Mouse (Mus musculus) kidney, adult 11 months (tissue): ENCODE results near the gene Tead2.
A peak's percentile ranks its signal among the peaks of the same experiment; 100 is the strongest.
"Not testable (repeated sequence)": the region's sequence is repeated elsewhere in the genome, so short reads cannot be mapped to it uniquely, and the experiment has no call there.

ENCODE experiments used
- DNase-seq: peaks from one replicate; pipeline ENCODE4 v3.0.0; 2022

Tead2 gene

DNA sequence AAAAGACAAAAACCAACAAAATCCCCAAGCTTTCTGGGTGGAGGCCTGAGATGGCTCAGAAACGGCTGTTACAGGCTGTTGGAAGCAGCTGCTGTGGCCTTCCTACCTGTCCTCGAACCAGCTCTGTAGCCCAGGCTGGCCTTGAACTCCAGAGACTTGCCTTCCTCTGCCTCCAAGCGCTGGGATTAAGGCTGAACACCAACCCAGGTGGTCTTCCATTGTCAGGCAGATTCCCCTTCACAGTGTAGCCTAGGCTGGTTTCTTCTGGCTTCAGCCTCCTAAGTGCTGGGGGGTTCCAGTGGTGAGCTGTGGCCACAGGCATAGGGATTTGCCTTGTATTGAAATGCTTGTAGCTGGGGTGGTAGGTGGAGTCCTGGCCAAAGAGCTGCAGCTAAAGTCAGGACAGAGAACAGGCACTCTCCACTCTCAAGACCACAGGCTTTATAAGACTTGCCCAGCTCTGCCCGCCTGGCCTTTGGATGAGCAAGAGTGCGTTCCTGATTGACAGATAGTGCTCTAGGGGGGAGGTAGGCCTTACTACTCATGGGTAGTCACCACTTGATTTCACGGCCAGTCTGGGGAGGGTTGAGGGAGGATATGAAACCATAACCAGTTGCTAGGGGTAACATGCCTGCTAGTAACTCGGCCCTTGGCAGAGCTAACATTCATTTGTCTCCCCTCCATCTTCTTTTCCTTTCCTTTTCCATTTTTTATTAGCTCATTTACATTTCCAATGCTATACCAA is 14.1 kb downstream of the Tead2 start:
- no peak for DNase-seq

DNA sequence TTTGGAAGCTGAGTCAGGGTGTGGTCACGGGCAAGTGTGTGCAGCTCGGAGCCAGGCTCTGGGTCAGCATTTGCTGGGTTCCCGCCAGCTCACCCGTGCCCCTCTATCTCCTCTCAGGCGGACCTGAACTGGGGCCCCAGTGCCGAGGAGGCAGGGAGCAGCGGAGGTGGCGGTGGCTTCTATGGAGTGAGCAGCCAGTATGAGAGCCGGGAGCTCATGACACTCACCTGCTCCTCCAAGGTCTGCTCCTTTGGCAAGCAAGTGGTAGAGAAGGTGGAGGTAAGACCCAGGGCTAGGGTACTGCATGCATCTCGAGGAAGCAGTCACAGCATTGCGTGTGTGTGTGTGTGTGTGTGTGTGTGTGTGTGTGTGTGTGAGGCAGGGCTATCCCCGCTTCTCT is 15.6 kb downstream of the Tead2 start:
- no peak for DNase-seq

GRCm38 (mm10) chr7:45231941-45232340 is 16.4 kb downstream of the Tead2 start:
- DNase-seq, result no peak

DNA sequence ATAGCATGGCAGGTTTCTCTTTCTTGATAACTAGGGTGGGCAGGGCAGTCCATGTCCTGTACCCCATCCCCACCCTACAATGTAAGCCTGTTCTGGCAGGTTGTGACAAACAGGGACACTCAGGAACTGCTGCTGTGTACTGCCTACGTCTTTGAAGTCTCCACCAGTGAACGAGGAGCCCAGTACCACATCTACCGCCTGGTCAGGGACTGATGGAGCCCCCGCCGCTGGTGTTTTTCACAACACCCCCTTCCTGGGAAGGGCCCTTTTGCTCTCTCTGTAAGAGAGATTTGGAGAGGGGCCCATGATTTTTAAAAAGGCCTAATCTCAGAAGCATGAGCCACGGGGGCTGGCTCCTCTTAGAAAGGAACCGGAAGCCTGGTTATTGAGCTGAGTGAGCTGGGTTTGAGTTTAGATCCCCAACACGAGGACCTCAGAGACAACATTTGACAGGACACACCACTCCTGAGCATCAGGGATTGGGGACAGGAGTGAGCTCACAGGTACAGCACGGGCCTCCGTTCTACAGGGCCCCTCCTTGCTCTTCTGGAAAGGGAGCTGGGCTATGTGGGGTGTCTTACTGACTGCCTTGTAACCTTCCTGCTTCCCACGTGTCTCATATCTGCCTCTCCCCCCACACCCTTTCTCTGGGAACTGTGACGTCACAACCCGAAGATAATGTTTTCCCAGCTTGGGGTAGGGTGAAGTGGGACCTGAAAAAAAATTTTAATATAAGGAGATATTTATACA is 17.3 kb downstream of the Tead2 start:
- DNase-seq, result no peak

- DNase-seq, result no peak
Observed at GRCm38 (mm10) chr7:45233580-45234332, 18.2 kb downstream of the Tead2 start.

DNA sequence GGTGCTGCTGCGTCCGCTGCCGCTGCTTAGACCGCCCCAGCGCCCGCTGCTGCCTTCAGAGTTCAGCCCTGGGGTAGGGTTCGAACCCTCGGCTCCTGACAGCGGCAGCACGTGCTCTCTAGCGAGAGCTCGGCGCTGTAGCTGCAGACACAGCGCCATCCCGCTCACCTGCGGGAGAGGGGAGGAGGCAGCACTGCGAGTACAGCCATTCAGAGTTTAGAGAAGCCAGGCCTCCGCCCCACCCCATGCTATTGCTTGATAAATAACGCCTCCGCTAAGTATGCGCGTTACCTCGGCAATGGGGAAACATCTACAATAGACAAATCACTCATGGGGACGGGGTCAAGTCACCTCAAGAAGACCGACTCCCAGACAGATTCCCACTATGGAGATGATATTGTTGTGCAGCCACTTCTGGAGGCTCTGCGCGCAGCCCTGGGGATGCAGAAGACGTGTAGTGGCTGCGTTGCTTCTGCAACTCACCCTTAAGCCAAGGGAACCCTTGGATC is 18.8 kb downstream of the Tead2 start:
- no peak for DNase-seq

- DNase-seq, result no peak
Observed at GRCm38 (mm10) chr7:45234922-45235571, 19.5 kb downstream of the Tead2 start.

- DNase-seq, result no peak
Observed at GRCm38 (mm10) chr7:45235656-45236180, 20.2 kb downstream of the Tead2 start.

GRCm38 (mm10) chr7:45237747-45238699 is 22.5 kb downstream of the Tead2 start:
- no peak for DNase-seq

- DNase-seq, result no peak
Observed at GRCm38 (mm10) chr7:45238723-45239496, 23.4 kb downstream of the Tead2 start, which contains the start of gene Cd37. Gene Cd37, minus strand, starts transcription at chr7:45239115.

GRCm38 (mm10) chr7:45240109-45240508 is 24.6 kb downstream of the Tead2 start:
- DNase-seq, result no peak

DNA sequence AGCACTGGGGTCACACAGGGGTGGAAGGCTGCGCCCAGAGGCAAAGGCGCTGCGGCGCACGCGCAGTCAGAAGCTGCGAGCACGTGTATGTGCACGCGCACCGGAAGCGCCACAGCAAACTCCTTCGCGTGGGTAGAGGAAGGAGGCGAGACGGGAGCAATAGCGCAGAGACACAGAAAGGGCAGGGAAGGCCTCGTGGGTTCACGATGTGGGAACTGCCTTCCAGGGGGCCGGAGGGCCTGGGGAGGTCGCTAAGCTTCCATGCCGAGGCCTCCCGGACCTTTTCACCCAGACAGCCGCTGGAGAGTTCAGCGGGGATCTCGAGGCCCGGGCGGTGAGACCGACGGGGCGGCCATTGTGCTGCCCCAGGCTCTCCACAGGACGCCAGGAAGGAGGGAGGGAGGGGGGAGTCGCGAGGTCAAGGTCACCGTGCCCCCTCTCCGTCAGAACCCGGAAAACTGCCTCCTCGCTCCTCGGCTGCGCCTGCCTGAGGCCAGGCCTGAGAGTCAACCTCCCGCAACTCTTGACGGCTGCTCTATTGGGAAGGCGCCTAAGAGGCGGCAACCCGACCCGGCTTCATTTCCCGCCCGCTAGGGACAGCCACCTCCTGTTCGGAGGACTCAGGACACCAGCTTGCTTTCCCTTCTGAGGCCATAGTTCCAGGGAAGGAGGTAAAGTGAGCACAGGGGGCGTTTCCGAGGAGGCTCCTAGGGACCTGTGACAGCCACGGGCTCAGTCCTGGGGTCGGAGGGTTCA is 25.3 kb downstream of the Tead2 start, which contains the start of gene Slc6a16:
Gene Slc6a16 (plus strand): TSS at position 453 of the 756 bp plus-strand sequence.
- peak; percentile 54 for DNase-seq

DNA sequence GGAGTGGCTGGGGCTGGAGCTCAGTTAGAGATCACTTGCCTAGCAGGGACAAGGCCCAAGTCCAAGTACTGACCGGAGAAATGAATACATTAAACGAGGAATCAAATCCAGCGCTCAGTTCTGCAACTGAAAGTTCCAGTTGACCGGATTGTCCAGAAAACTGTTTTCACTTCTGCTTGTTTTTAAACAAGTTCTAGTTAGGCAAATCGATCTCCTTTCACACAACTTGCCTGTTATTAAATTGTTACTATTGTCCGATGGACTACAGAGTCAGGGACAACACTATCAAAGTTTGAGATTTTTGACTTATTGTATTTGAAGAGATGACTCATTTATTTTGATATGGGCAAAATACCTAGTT is 25.8 kb downstream of the Tead2 start:
- no peak for DNase-seq

GRCm38 (mm10) chr7:45247666-45248065 is 32.1 kb downstream of the Tead2 start:
- DNase-seq, result no peak

- DNase-seq, result no peak
Observed at GRCm38 (mm10) chr7:45253806-45254205, 38.3 kb downstream of the Tead2 start.

DNA sequence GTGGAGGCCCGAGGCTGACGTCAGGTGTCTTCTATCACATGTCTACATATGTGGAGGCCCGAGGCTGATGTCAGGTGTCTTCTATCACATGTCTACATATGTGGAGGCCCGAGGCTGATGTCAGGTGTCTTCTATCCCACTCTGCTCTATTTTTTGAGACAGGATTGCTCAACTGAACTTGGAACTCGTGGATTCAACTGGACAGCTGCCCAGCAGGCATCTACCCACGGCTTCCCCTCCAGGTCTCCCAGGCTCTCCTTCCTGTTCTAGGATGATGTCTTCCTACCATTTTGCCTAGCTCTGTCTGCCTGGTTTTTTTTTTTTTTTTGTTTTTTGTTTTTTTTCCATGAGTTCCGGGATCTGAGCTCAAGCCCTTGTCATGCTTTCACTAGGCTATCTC is 40.3 kb downstream of the Tead2 start:
- DNase-seq, result not testable (repeated sequence)

GRCm38 (mm10) chr7:45257063-45257840 is 41.7 kb downstream of the Tead2 start:
- no peak for DNase-seq

GRCm38 (mm10) chr7:45259281-45259680 is 43.7 kb downstream of the Tead2 start:
- DNase-seq, result no peak

DNA sequence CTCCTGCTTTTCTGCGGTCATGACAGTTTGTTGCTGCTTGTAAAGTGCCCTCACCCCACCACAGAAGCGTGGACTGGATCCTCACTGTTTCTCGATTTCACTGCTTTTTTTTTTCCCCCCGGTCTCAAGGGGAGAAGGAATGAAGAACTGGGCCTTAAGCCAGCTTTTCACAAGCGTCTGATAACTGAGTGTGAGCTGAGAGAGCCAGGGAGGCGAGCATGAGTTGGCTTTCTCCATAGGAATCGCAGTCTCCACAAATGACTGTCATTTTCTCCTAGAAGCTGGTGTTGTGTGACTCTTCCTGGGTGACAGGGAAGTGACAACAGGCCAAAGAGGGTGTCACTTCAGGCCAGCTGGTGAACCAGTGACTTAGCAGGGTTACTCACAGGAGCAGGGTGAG is 46.7 kb downstream of the Tead2 start:
- DNase-seq, result no peak
